30 mouse cellular contexts compared by ENCODE assay signal in genomic region chr9:120178813-120179212, GRCm38 (mm10). TPM values are rescaled to one million over a fixed set of nuclear protein-coding genes. Genes with fewer than 3 reads are reported as not detected.
A peak's percentile ranks its signal among the peaks of the same experiment; 100 is the strongest.
DNase-seq lines count a peak whose midpoint lies in the region; ATAC-seq and TF ChIP-seq lines count a peak whose summit lies in the region.
"Had no signal": no experiment of that assay in that cellular context is flagged by ENCODE, and none has a peak within 500 bp of the region (broad histone marks: within the 10 kb centered on the region; RNA-seq: fewer than 3 reads in every experiment).

No protein-coding gene starts in this region.

- WGBS in forebrain, embryonic 11.5 days = 92% methylated on average over 10 of the region's 10 CpGs
- WGBS in forebrain, embryonic 15.5 days = 93% methylated on average over 10 of the region's 10 CpGs

- H3K4me1 ChIP-seq in forebrain, embryonic 11.5 days (replicated peaks; ENCODE audit: control insufficient read depth, insufficient read depth, low read length) = no peaks in the 10 kb centered on the region
- H3K4me1 ChIP-seq in forebrain, embryonic 15.5 days = no peaks in the 10 kb centered on the region
- peaks cover 11% of the 10 kb centered on the region for H3K4me1 ChIP-seq in testis, adult 2 months (ENCODE audit: control insufficient read depth, insufficient read depth, low read length)
- H3K4me1 ChIP-seq: embryonic facial prominence, embryonic 10.5 days; embryonic facial prominence, embryonic 13.5 days; forebrain, embryonic 13.5 days; heart, embryonic 10.5 days; heart, embryonic 13.5 days had no signal

- no peaks in the 10 kb centered on the region for H3K27me3 ChIP-seq in forebrain, embryonic 11.5 days (ENCODE audit: control insufficient read depth, insufficient read depth, low read length)
- no peaks in the 10 kb centered on the region for H3K27me3 ChIP-seq in forebrain, embryonic 15.5 days
- no peaks in the 10 kb centered on the region for H3K27me3 ChIP-seq in testis, adult 2 months (ENCODE audit: control insufficient read depth, insufficient read depth, low read length)
- H3K27me3 ChIP-seq: embryonic facial prominence, embryonic 13.5 days; forebrain, embryonic 13.5 days; heart, embryonic 13.5 days had no signal

- no peak for TF ChIP-seq POLR2A in testis, adult 2 months (IDR thresholded peaks at IDR 0.05; ENCODE audit: control insufficient read depth, low read depth, low read length)

- H3K4me2 ChIP-seq in forebrain, embryonic 11.5 days (ENCODE audit: low read depth, low read length, severe bottlenecking) = no peak overlapping the region
- H3K4me2 ChIP-seq in forebrain, embryonic 15.5 days (replicated peaks) = no peak overlapping the region
- H3K4me2 ChIP-seq: embryonic facial prominence, embryonic 13.5 days; forebrain, embryonic 13.5 days; heart, embryonic 13.5 days; hindbrain, embryonic 14.5 days had no signal

- H3K4me3 ChIP-seq in forebrain, embryonic 11.5 days (ENCODE audit: low read depth, low read length) = no peak overlapping the region
- H3K4me3 ChIP-seq in forebrain, embryonic 15.5 days = no peak overlapping the region
- peak overlapping the region; percentile 49 for H3K4me3 ChIP-seq in testis, adult 2 months (ENCODE audit: control insufficient read depth, low read depth, low read length)
- H3K4me3 ChIP-seq: embryonic facial prominence, embryonic 10.5 days; embryonic facial prominence, embryonic 13.5 days; erythroblast, embryonic 14.5 days; forebrain, embryonic 13.5 days; heart, adult 2 months; heart, embryonic 10.5 days; heart, embryonic 13.5 days had no signal

- H3K27ac ChIP-seq in forebrain, embryonic 11.5 days (ENCODE audit: low read depth, low read length) = no peak overlapping the region
- no peak overlapping the region for H3K27ac ChIP-seq in forebrain, embryonic 15.5 days (replicated peaks)
- no peak overlapping the region for H3K27ac ChIP-seq in testis, adult 2 months (ENCODE audit: control insufficient read depth, insufficient read depth, low read depth, low read length)
- H3K27ac ChIP-seq: embryonic facial prominence, embryonic 10.5 days; embryonic facial prominence, embryonic 13.5 days; forebrain, embryonic 13.5 days; heart, adult 2 months; heart, embryonic 10.5 days; heart, embryonic 13.5 days; hindbrain, embryonic 14.5 days; hindbrain, postnatal 0 days had no signal

- peak; percentile 44 for DNase-seq in forebrain, embryonic 11.5 days (ENCODE audit: low spot score)
- no peak for DNase-seq in testis, postnatal 10 days (ENCODE audit: low spot score)
- peak; percentile 50 for DNase-seq in brain, adult 2 months (ENCODE audit: low read depth, low spot score)
- DNase-seq: adrenal gland, adult 8-10 months; adrenal gland, postnatal 25 days; cerebellum, adult 11 months; cerebellum, adult 2 months; cerebellum, adult 9-11 months; cerebellum, postnatal 25 days; embryo, embryonic 11 days; forebrain, postnatal 0 days; gastrocnemius, postnatal 10 days; gastrocnemius, postnatal 36 days; heart, adult 2 months; heart, postnatal 14 days; heart, postnatal 4 days had no signal

- H3K36me3 ChIP-seq in forebrain, embryonic 11.5 days (ENCODE audit: control insufficient read depth, insufficient read depth, low read length) = no peaks in the 10 kb centered on the region
- no peaks in the 10 kb centered on the region for H3K36me3 ChIP-seq in forebrain, embryonic 15.5 days
- no peaks in the 10 kb centered on the region for H3K36me3 ChIP-seq in testis, adult 2 months (ENCODE audit: control insufficient read depth, insufficient read depth, low read length)
- H3K36me3 ChIP-seq: embryonic facial prominence, embryonic 10.5 days; embryonic facial prominence, embryonic 13.5 days; heart, embryonic 10.5 days; heart, embryonic 13.5 days had no signal

- no peak for TF ChIP-seq CTCF in testis, adult 2 months (IDR thresholded peaks at IDR 0.05; ENCODE audit: control insufficient read depth, insufficient read depth, insufficient replicate concordance, low read depth, low read length)

- no peak overlapping the region for H3K9ac ChIP-seq in forebrain, embryonic 11.5 days (ENCODE audit: low read length)
- no peak overlapping the region for H3K9ac ChIP-seq in forebrain, embryonic 15.5 days (replicated peaks)
- H3K9ac ChIP-seq: embryonic facial prominence, embryonic 13.5 days; forebrain, embryonic 13.5 days; forebrain, postnatal 0 days; heart, embryonic 13.5 days; hindbrain, embryonic 14.5 days had no signal

- no peak for ATAC-seq in forebrain, embryonic 11.5 days (replicated peaks; ENCODE audit: low FRiP score)
- ATAC-seq in forebrain, embryonic 15.5 days (replicated peaks) = no peak
- ATAC-seq in cerebellum, adult (ENCODE audit: insufficient number of reproducible peaks, low FRiP score, low TSS enrichment) = no peak
- ATAC-seq: forebrain, embryonic 13.5 days; forebrain, postnatal 0 days; hindbrain, postnatal 0 days; inflammation-experienced regulatory T-cells, adult 6 months; intestine, embryonic 16.5 days had no signal

- H3K9me3 ChIP-seq in forebrain, embryonic 11.5 days (ENCODE audit: control insufficient read depth, low read length) = no peaks in the 10 kb centered on the region
- no peaks in the 10 kb centered on the region for H3K9me3 ChIP-seq in forebrain, embryonic 15.5 days
- H3K9me3 ChIP-seq: embryonic facial prominence, embryonic 10.5 days; embryonic facial prominence, embryonic 13.5 days; forebrain, embryonic 13.5 days; heart, embryonic 10.5 days; heart, embryonic 13.5 days had no signal

RNA-seq across cellular contexts. Expression of gene Mobp, which starts 29.3 kb away (rescaled TPM):
- 1.9 and 3.2 TPM in 2 replicates for polyA plus RNA-seq in forebrain, embryonic 11.5 days (2014; fragmentation: Nextera tagmentation; extraction: Ambion mirVana)
- polyA plus RNA-seq in forebrain, embryonic 15.5 days (2015; fragmentation: Nextera tagmentation; extraction: Ambion mirVana) = 0.17 TPM in 1 of 2 replicates, not detected in the other
- 0.49 and 0.79 TPM in 2 replicates for polyA plus RNA-seq in testis, adult 2 months (2012; rRNA removed)
- polyA plus RNA-seq: embryonic facial prominence, embryonic 13.5 days; erythroblast, embryonic 14.5 days; heart, adult 2 months; heart, embryonic 10.5 days; heart, embryonic 13.5 days; hindbrain, embryonic 11.5 days; intestine, embryonic 16.5 days had no signal

RNA-seq across cellular contexts. Expression of gene Rpsa, which starts 51.3 kb away (rescaled TPM):
- polyA plus RNA-seq in forebrain, embryonic 11.5 days (2014; fragmentation: Nextera tagmentation; extraction: Ambion mirVana) = 1,443 and 1,598 TPM in 2 replicates
- 997 and 1,035 TPM in 2 replicates for polyA plus RNA-seq in forebrain, embryonic 15.5 days (2015; fragmentation: Nextera tagmentation; extraction: Ambion mirVana)
- 310 and 318 TPM in 2 replicates for polyA plus RNA-seq in testis, adult 2 months (2012; rRNA removed)
